Mouse (Mus musculus) ES-E14 (cell line): ENCODE data around the gene Hsd3b4.
"Not testable (repeated sequence)": the region's sequence is repeated elsewhere in the genome, so short reads cannot be mapped to it uniquely, and the experiment has no call there.

ENCODE experiments used
- CHD2 ChIP-seq: IDR thresholded peaks from 2 replicates; pipeline ENCODE4 v1.6.1; 2014; ENCODE audit warnings: mild to moderate bottlenecking, low read depth, low read length, inconsistent platforms
- HCFC1 ChIP-seq: IDR thresholded peaks from 2 replicates; pipeline ENCODE4 v1.6.1; 2012; ENCODE audit warnings: low read length, inconsistent platforms, borderline replicate concordance; ENCODE audit not compliant: insufficient read depth
- MAFK ChIP-seq: IDR thresholded peaks from 2 replicates; pipeline ENCODE4 v1.6.1; 2014; ENCODE audit warnings: mild to moderate bottlenecking, low read depth, low read length, inconsistent platforms; ENCODE audit not compliant: insufficient read depth
- ZC3H11A ChIP-seq: IDR thresholded peaks from 2 replicates; pipeline ENCODE4 v1.6.1; 2012; ENCODE audit warnings: low read depth, mild to moderate bottlenecking, inconsistent platforms, low read length, borderline replicate concordance

GRCm38 (mm10) chr3:98524978-98525377 lies 14.7 kb upstream of the Hsd3b4 start:
- TF ChIP-seq MAFK, CHD2, HCFC1, ZC3H11A: not testable (repeated sequence)
